10 mouse cellular contexts compared by ENCODE assay signal in the genomic region with DNA sequence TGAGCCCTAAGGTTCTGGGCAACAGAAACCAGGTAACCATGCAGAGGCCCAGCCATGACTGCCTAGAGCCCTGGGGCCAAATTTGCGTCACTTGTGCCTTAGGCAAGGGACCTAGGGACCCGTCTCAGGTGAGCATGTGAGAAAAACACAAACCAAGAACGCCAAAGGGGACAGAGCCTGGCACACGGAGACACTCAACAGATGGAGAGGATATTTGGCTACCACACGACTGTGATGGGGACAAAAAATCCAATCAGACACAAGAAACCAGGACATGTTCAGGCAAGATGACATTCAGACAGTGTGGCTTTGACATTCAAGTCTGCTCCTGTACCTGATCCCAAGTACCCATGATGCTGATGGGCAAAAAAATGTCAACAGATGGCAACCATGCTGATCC. TPM values are rescaled to one million over a fixed set of nuclear protein-coding genes. Genes with fewer than 3 reads are reported as not detected.
DNase-seq lines count a peak whose midpoint lies in the region; ATAC-seq lines count a peak whose summit lies in the region.
"Had no signal": no experiment of that assay in that cellular context is flagged by ENCODE, and none has a peak within 500 bp of the region (broad histone marks: within the 10 kb centered on the region; RNA-seq: fewer than 3 reads in every experiment).

No protein-coding gene starts in this region.

- peak overlapping the region; percentile 15; the same call in 1 of the 2 replicates for H3K9ac ChIP-seq in midbrain, embryonic 13.5 days (replicated peaks)
- H3K9ac ChIP-seq: heart, embryonic 15.5 days; liver, embryonic 14.5 days had no signal

- H3K4me3 ChIP-seq in midbrain, embryonic 13.5 days (replicated peaks): no peak overlapping the region
- H3K4me3 ChIP-seq: heart, embryonic 15.5 days had no signal

- 93% methylated on average over 5 of the region's 5 CpGs for WGBS in midbrain, embryonic 13.5 days

- H3K27me3 ChIP-seq in midbrain, embryonic 13.5 days: no peaks in the 10 kb centered on the region

- no peaks in the 10 kb centered on the region for H3K9me3 ChIP-seq in midbrain, embryonic 13.5 days
- H3K9me3 ChIP-seq: heart, embryonic 15.5 days had no signal

- no peak overlapping the region for H3K27ac ChIP-seq in midbrain, embryonic 13.5 days
- H3K27ac ChIP-seq: heart, embryonic 15.5 days; liver, embryonic 14.5 days had no signal

- peak; percentile 90 for DNase-seq in brain, adult 2 months (ENCODE audit: low read depth, low spot score)
- peak; percentile 62 for DNase-seq in cerebellum, adult 11 months
- peak; percentile 52 to 62 for DNase-seq in cerebellum, postnatal 36 days
- no peak for DNase-seq in Muller cell, postnatal 12 days (ENCODE audit: inconsistent ontology term)
- DNase-seq in thymus, postnatal 0 days (ENCODE audit: low spot score): no peak
- DNase-seq in adrenal gland, postnatal 10 days: no peak
- DNase-seq: kidney, adult 9 months had no signal

- peaks cover 80% of the 10 kb centered on the region for H3K4me1 ChIP-seq in midbrain, embryonic 13.5 days (replicated peaks)

- peaks cover 90% of the 10 kb centered on the region for H3K36me3 ChIP-seq in midbrain, embryonic 13.5 days
- H3K36me3 ChIP-seq: heart, embryonic 15.5 days had no signal

- no peak for ATAC-seq in midbrain, embryonic 13.5 days

- H3K4me2 ChIP-seq in midbrain, embryonic 13.5 days (replicated peaks): peak overlapping the region; percentile 41
- H3K4me2 ChIP-seq: heart, embryonic 15.5 days had no signal

RNA-seq across cellular contexts. Expression of gene Nsg1, which starts 6.1 kb away (rescaled TPM):
- 870 and 950 TPM in 2 replicates for polyA plus RNA-seq in midbrain, embryonic 13.5 days (2015; fragmentation: Nextera tagmentation; extraction: Ambion mirVana)
- 4.1 and 5.3 TPM in 2 replicates for polyA plus RNA-seq in thymus, postnatal 0 days (2015; fragmentation: Nextera tagmentation; extraction: Ambion mirVana)
- total RNA-seq in adrenal gland, postnatal 10 days (2021): 10 to 100 TPM; 65.8 to 83.3 TPM

Comparison
In these comparisons a context has a peak if more than half of its experiments do, and no peak if none do; other contexts are left out.
1. DNase-seq: peak in brain, adult 2 months (single experiment), cerebellum, adult 11 months (single experiment) and cerebellum, postnatal 36 days (2 of 2); none in Muller cell, postnatal 12 days (single experiment), thymus, postnatal 0 days (single experiment) and adrenal gland, postnatal 10 days (single experiment).
2. RNA of gene Nsg1, which starts 6.1 kb away (polyA plus RNA-seq): 870 to 950 TPM in midbrain, embryonic 13.5 days; 4.1 to 5.3 TPM in thymus, postnatal 0 days; every median in the first group is over 100 times any median in the second.